Mouse (Mus musculus): ENCODE results near the gene Ticrr. TPM values are rescaled to one million over a fixed set of nuclear protein-coding genes. Genes with fewer than 3 reads are reported as not detected.

Ticrr gene
- polyA plus RNA-seq (2015; fragmentation: Nextera tagmentation; extraction: Ambion mirVana): 8.3 and 8.9 TPM in 2 replicates

GRCm38 (mm10) chr7:79659578-79660290 is at the start of gene Ticrr:
Ticrr (plus strand) TSS chr7:79660196.
- H3K4me1 ChIP-seq: peaks cover 29% of the 10 kb centered on the region
- 0 out of 2 replicates have a peak within 1 kb of the TSS, but pooled peaks have one; percentile 11 for H3K27ac ChIP-seq (replicated peaks)
- peak within 1 kb of the TSS; percentile 98 for H3K4me2 ChIP-seq (replicated peaks)
- H3K27me3 ChIP-seq: no peaks in the 10 kb centered on the region
- ATAC-seq (ENCODE audit: insufficient number of reproducible peaks, low FRiP score, low TSS enrichment, low read depth): peak; percentile 99
- H3K9me3 ChIP-seq (replicated peaks): no peaks in the 10 kb centered on the region
- H3K36me3 ChIP-seq: no peaks in the 10 kb centered on the region
- under 1% methylated on average over 39 of the region's 39 CpGs for WGBS
- peak within 1 kb of the TSS; percentile 73 for H3K9ac ChIP-seq
- peak within 1 kb of the TSS; percentile 75 for H3K4me3 ChIP-seq (replicated peaks)

- 44% methylated on average over 9 of the region's 9 CpGs for WGBS
- peaks cover 9% of the 10 kb centered on the region for H3K4me1 ChIP-seq
These were observed 48.1 kb upstream of the Ticrr start for GRCm38 (mm10) chr7:79611901-79612300.

GRCm38 (mm10) chr7:79612783-79613182 is 47.2 kb upstream of the Ticrr start:
- 12% methylated on average over 6 of the region's 6 CpGs for WGBS

More at GRCm38 (mm10) chr7:79611901-79612300, 48.1 kb upstream of the Ticrr start:
- H3K9me3 ChIP-seq (replicated peaks): no peaks in the 10 kb centered on the region
- ATAC-seq (ENCODE audit: insufficient number of reproducible peaks, low FRiP score, low TSS enrichment, low read depth): no peak
- no peak overlapping the region for H3K9ac ChIP-seq
- H3K4me3 ChIP-seq (replicated peaks): no peak overlapping the region
- no peak overlapping the region for H3K4me2 ChIP-seq (replicated peaks)
- H3K36me3 ChIP-seq: no peaks in the 10 kb centered on the region
- H3K27me3 ChIP-seq: peaks cover 71% of the 10 kb centered on the region
- no peak overlapping the region for H3K27ac ChIP-seq (replicated peaks)

GRCm38 (mm10) chr7:79613314-79613713 is 46.7 kb upstream of the Ticrr start:
- Histone ChIP-seq H3K9me3 (replicated peaks) (no peaks in the 10 kb centered on the region), H3K4me1 (peaks cover 4% of the 10 kb centered on the region; the same call in 1 of the 2 replicates), H3K27ac (replicated peaks) (no peak overlapping the region), H3K27me3 (peaks cover 71% of the 10 kb centered on the region), H3K36me3 (no peaks in the 10 kb centered on the region), H3K4me2 (replicated peaks) (no peak overlapping the region), H3K4me3 (replicated peaks) (no peak overlapping the region), H3K9ac (no peak overlapping the region)
- ATAC-seq (ENCODE audit: insufficient number of reproducible peaks, low FRiP score, low TSS enrichment, low read depth): no peak
- 53% methylated on average over 11 of the region's 11 CpGs for WGBS

More at GRCm38 (mm10) chr7:79612783-79613182, 47.2 kb upstream of the Ticrr start:
- Histone ChIP-seq H3K4me1 (peaks cover 4% of the 10 kb centered on the region; the same call in 1 of the 2 replicates), H3K4me3 (replicated peaks) (no peak overlapping the region), H3K9ac (no peak overlapping the region), H3K27ac (replicated peaks) (no peak overlapping the region), H3K4me2 (replicated peaks) (no peak overlapping the region), H3K9me3 (replicated peaks) (no peaks in the 10 kb centered on the region), H3K36me3 (no peaks in the 10 kb centered on the region), H3K27me3 (peaks cover 71% of the 10 kb centered on the region)
- ATAC-seq (ENCODE audit: insufficient number of reproducible peaks, low FRiP score, low TSS enrichment, low read depth): no peak

- Histone ChIP-seq H3K4me1 (peaks cover 4% of the 10 kb centered on the region; the same call in 1 of the 2 replicates), H3K4me2 (replicated peaks) (no peak overlapping the region), H3K9ac (no peak overlapping the region), H3K4me3 (replicated peaks) (no peak overlapping the region), H3K36me3 (no peaks in the 10 kb centered on the region), H3K27ac (replicated peaks) (no peak overlapping the region), H3K27me3 (peaks cover 73% of the 10 kb centered on the region), H3K9me3 (replicated peaks) (no peaks in the 10 kb centered on the region)
- WGBS: 71% methylated on average over 4 of the region's 4 CpGs
- no peak for ATAC-seq (ENCODE audit: insufficient number of reproducible peaks, low FRiP score, low TSS enrichment, low read depth)
These were observed 45.0 kb upstream of the Ticrr start for GRCm38 (mm10) chr7:79615008-79615407.

GRCm38 (mm10) chr7:79615941-79616340 is 44.1 kb upstream of the Ticrr start:
- ATAC-seq (ENCODE audit: insufficient number of reproducible peaks, low FRiP score, low TSS enrichment, low read depth): no peak
- Histone ChIP-seq H3K36me3 (no peaks in the 10 kb centered on the region), H3K9me3 (replicated peaks) (no peaks in the 10 kb centered on the region), H3K4me2 (replicated peaks) (no peak overlapping the region), H3K4me3 (replicated peaks) (no peak overlapping the region), H3K27me3 (peaks cover 67% of the 10 kb centered on the region), H3K4me1 (peaks cover 4% of the 10 kb centered on the region; the same call in 1 of the 2 replicates), H3K27ac (replicated peaks) (no peak overlapping the region), H3K9ac (no peak overlapping the region)
- WGBS: 65% methylated on average over 1 of the region's 1 CpGs

- 13% methylated on average over 33 of the region's 33 CpGs for WGBS
- Histone ChIP-seq H3K9me3 (replicated peaks) (no peaks in the 10 kb centered on the region), H3K4me2 (replicated peaks) (peak within 1 kb of the TSS; percentile 39), H3K9ac (no peak within 1 kb of the TSS), H3K27ac (replicated peaks) (no peak within 1 kb of the TSS), H3K4me3 (replicated peaks) (peak within 1 kb of the TSS; percentile 22), H3K27me3 (peaks cover 55% of the 10 kb centered on the region), H3K4me1 (peaks cover 4% of the 10 kb centered on the region; the same call in 1 of the 2 replicates), H3K36me3 (no peaks in the 10 kb centered on the region)
- ATAC-seq (ENCODE audit: insufficient number of reproducible peaks, low FRiP score, low TSS enrichment, low read depth): no peak
These were observed 42.6 kb upstream of the Ticrr start, which contains the start of gene Rhcg for GRCm38 (mm10) chr7:79617418-79617817. Rhcg (minus strand) TSS chr7:79617657.

- H3K4me1 ChIP-seq: peaks cover 4% of the 10 kb centered on the region; the same call in 1 of the 2 replicates
- H3K4me3 ChIP-seq (replicated peaks): no peak overlapping the region
- H3K4me2 ChIP-seq (replicated peaks): no peak overlapping the region
- 66% methylated on average over 4 of the region's 4 CpGs for WGBS
- ATAC-seq (ENCODE audit: insufficient number of reproducible peaks, low FRiP score, low TSS enrichment, low read depth): no peak
- no peak overlapping the region for H3K27ac ChIP-seq (replicated peaks)
- peaks cover 41% of the 10 kb centered on the region for H3K27me3 ChIP-seq
- H3K9me3 ChIP-seq (replicated peaks): no peaks in the 10 kb centered on the region
- H3K9ac ChIP-seq: no peak overlapping the region
- H3K36me3 ChIP-seq: no peaks in the 10 kb centered on the region
These were observed 40.5 kb upstream of the Ticrr start for GRCm38 (mm10) chr7:79619493-79619892.

- H3K4me2 ChIP-seq (replicated peaks): no peak overlapping the region
- WGBS: 71% methylated on average over 8 of the region's 8 CpGs
- H3K9ac ChIP-seq: no peak overlapping the region
- ATAC-seq (ENCODE audit: insufficient number of reproducible peaks, low FRiP score, low TSS enrichment, low read depth): no peak
- no peaks in the 10 kb centered on the region for H3K9me3 ChIP-seq (replicated peaks)
- H3K4me1 ChIP-seq: no peaks in the 10 kb centered on the region
- H3K4me3 ChIP-seq (replicated peaks): no peak overlapping the region
- no peaks in the 10 kb centered on the region for H3K36me3 ChIP-seq
- no peak overlapping the region for H3K27ac ChIP-seq (replicated peaks)
- peaks cover 11% of the 10 kb centered on the region for H3K27me3 ChIP-seq
These were observed 36.9 kb upstream of the Ticrr start for GRCm38 (mm10) chr7:79623086-79623485.

GRCm38 (mm10) chr7:79626170-79626569 is 33.8 kb upstream of the Ticrr start:
- Histone ChIP-seq H3K4me1 (no peaks in the 10 kb centered on the region), H3K27me3 (peaks cover 3% of the 10 kb centered on the region; the same call in 1 of the 2 replicates), H3K4me2 (replicated peaks) (no peak overlapping the region), H3K36me3 (no peaks in the 10 kb centered on the region), H3K27ac (replicated peaks) (no peak overlapping the region), H3K9ac (no peak overlapping the region), H3K4me3 (replicated peaks) (no peak overlapping the region), H3K9me3 (replicated peaks) (no peaks in the 10 kb centered on the region)
- ATAC-seq (ENCODE audit: insufficient number of reproducible peaks, low FRiP score, low TSS enrichment, low read depth): no peak
- 61% methylated on average over 5 of the region's 5 CpGs for WGBS

- H3K27me3 ChIP-seq: peaks cover 3% of the 10 kb centered on the region; the same call in 1 of the 2 replicates
- no peaks in the 10 kb centered on the region for H3K36me3 ChIP-seq
- H3K4me2 ChIP-seq (replicated peaks): no peak overlapping the region
- H3K9me3 ChIP-seq (replicated peaks): no peaks in the 10 kb centered on the region
- no peak for ATAC-seq (ENCODE audit: insufficient number of reproducible peaks, low FRiP score, low TSS enrichment, low read depth)
- no peak overlapping the region for H3K27ac ChIP-seq (replicated peaks)
- no peak overlapping the region for H3K9ac ChIP-seq
- no peak overlapping the region for H3K4me3 ChIP-seq (replicated peaks)
- WGBS: 65% methylated on average over 4 of the region's 4 CpGs
- no peaks in the 10 kb centered on the region for H3K4me1 ChIP-seq
These were observed 31.6 kb upstream of the Ticrr start for GRCm38 (mm10) chr7:79628271-79628913.

All from embryonic facial prominence, embryonic 15.5 days (tissue).